ENCODE assay signal across 23 mouse cellular contexts in genomic region chr11:28415841-28416240, GRCm38 (mm10).
DNase-seq lines count a peak whose midpoint lies in the region; ATAC-seq lines count a peak whose summit lies in the region.
"Had no signal": no experiment of that assay in that cellular context is flagged by ENCODE, and none has a peak within 500 bp of the region (broad histone marks: within the 10 kb centered on the region; RNA-seq: fewer than 3 reads in every experiment).

No protein-coding gene starts in this region.

- ATAC-seq in frontal cortex, adult (ENCODE audit: low TSS enrichment), result peak; percentile 83
- ATAC-seq: activated CD4-positive, CD25-positive, alpha-beta regulatory T cell, adult 4 months; CD4-positive, CD25-positive, alpha-beta regulatory T cell, adult 4 months; forebrain, embryonic 13.5 days; forebrain, embryonic 15.5 days; Patski had no signal

- no peak for DNase-seq in frontal cortex, postnatal 14 days (ENCODE audit: low spot score in 2 of 2)
- peak; percentile 18 to 65 for DNase-seq in layer of hippocampus, adult 18-20 months (ENCODE audit: low spot score in 2 of 2)
- DNase-seq in layer of hippocampus, postnatal 10 days (ENCODE audit: low spot score in 2 of 2), result no peak
- peak; percentile 48 for DNase-seq in brain, adult 2 months (ENCODE audit: low read depth, low spot score)
- peak; percentile 40 to 41 for DNase-seq in layer of hippocampus, postnatal 36 days
- DNase-seq in right cerebral cortex, postnatal 4 days, result no peak
- DNase-seq: adrenal gland, adult 8-10 months; adrenal gland, postnatal 14 days; adrenal gland, postnatal 36 days; B cell, adult 2 months; cerebellum, adult 11 months; cerebellum, adult 18-20 months; cerebellum, adult 8-10 months; cerebellum, adult 9-11 months; cerebellum, postnatal 14 days; cerebellum, postnatal 36 days; embryo, embryonic 11 days had no signal

Comparison
In these comparisons a context has a peak if more than half of its experiments do, and no peak if none do; other contexts are left out.
1. DNase-seq: peak in layer of hippocampus, adult 18-20 months (2 of 2), brain, adult 2 months (single experiment) and layer of hippocampus, postnatal 36 days (2 of 2); none in frontal cortex, postnatal 14 days (0 of 2), layer of hippocampus, postnatal 10 days (0 of 2) and right cerebral cortex, postnatal 4 days (single experiment).